Mouse (Mus musculus) MEL (cell line): ENCODE measurements around the gene Trpc4.

ENCODE experiments used
- CTCF ChIP-seq, 3 experiments: IDR thresholded peaks in 2 of 3; conservative IDR thresholded peaks in 1 of 3; 2 replicates each; pipeline ENCODE4 v1.5.1; 2011 to 2012; ENCODE audit warnings: low read length in 3 of 3, low read depth in 2 of 3, mild to moderate bottlenecking in 2 of 3, improper control_type of control experiment in 1 of 3, inconsistent platforms in 1 of 3, mixed read lengths in 1 of 3, moderate library complexity in 1 of 3; ENCODE audit not compliant: control insufficient read depth in 1 of 3, insufficient read depth in 1 of 3, poor library complexity in 1 of 3, severe bottlenecking in 1 of 3
- GATA1 ChIP-seq: IDR thresholded peaks from 2 replicates; pipeline ENCODE4 v1.6.1; 2011; ENCODE audit warnings: low read depth, low read length, improper control_type of control experiment
- MAX ChIP-seq: IDR thresholded peaks from 2 replicates; pipeline ENCODE4 v1.6.1; 2011; ENCODE audit warnings: low read length, improper control_type of control experiment
- POLR2A ChIP-seq, 2 experiments: IDR thresholded peaks; 2 replicates each; pipeline ENCODE4 v1.6.1; 2011 to 2012; ENCODE audit warnings: low read length in 2 of 2, mild to moderate bottlenecking in 2 of 2, control low read depth in 1 of 2, improper control_type of control experiment in 1 of 2, low read depth in 1 of 2, moderate library complexity in 1 of 2; ENCODE audit not compliant: control insufficient read depth in 1 of 2, insufficient read depth in 1 of 2, poor library complexity in 1 of 2
- SIN3A ChIP-seq: IDR thresholded peaks from 2 replicates; pipeline ENCODE4 v1.6.1; 2012; ENCODE audit warnings: low read length, improper control_type of control experiment, inconsistent platforms
- TCF12 ChIP-seq: IDR thresholded peaks from 2 replicates; pipeline ENCODE4 v1.6.1; 2014; ENCODE audit warnings: low read depth, mild to moderate bottlenecking, inconsistent platforms, low read length, improper control_type of control experiment, moderate library complexity
- ZNF384 ChIP-seq: IDR thresholded peaks from 2 replicates; pipeline ENCODE4 v1.6.1; 2012; ENCODE audit warnings: low read depth, mild to moderate bottlenecking, inconsistent platforms, low read length, improper control_type of control experiment

DNA sequence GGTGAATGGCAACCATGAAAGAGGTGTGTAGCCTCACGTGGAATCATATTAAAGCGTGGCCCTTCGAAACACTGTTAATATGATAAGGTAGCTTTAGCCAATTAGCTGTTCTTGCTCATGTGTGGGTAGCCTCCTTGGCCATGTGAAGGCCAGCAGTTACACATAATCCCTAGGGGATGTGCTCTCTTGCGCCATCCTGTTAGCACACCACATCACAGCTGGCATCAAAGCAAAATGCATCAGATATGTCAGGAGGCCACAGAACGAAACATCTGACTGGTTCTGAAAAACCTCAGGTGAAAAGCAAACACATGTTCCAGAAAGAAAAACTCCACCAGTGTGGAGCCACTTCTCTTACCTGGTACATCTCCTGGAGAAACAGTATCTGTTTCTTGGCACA lies 45.4 kb downstream of the Trpc4 start:
- TF ChIP-seq MAX (no peak), GATA1 (no peak), TCF12 (no peak), CTCF (IDR thresholded peaks at IDR 0.05 in 2 of 3, conservative IDR thresholded peaks at IDR 0.05 in 1 of 3; ENCODE audit: control insufficient read depth in 1 of 3, insufficient read depth in 1 of 3, low read depth in 2 of 3, low read length in 3 of 3, poor library complexity in 1 of 3, severe bottlenecking in 1 of 3) (no peak), POLR2A (IDR thresholded peaks at IDR 0.05; ENCODE audit: control insufficient read depth in 1 of 2, insufficient read depth in 1 of 2, low read depth in 1 of 2, low read length in 2 of 2, poor library complexity in 1 of 2) (no peak), SIN3A (no peak), ZNF384 (no peak)
